Mouse (Mus musculus) forebrain, postnatal 0 days (tissue): Measurements from ENCODE around the gene Itpr1. TPM values are rescaled to one million over a fixed set of nuclear protein-coding genes. Genes with fewer than 3 reads are reported as not detected.

Source experiments
- ATAC-seq: fragments of 200-750 bp; cut with Nextera tagmentation; 2 replicates; pipeline ENCODE4 v1.8.0; 2017; ENCODE audit warnings: mild to moderate bottlenecking, moderate library complexity
- DNase-seq: peaks from one replicate; pipeline ENCODE4 v3.0.0-alpha.2; 2015
- H3K27ac ChIP-seq: fragments of 300-500 bp; sonication (generic); 2 replicates; pipeline ENCODE4 v1.5.1; 2014; ENCODE audit warnings: low read depth, mild to moderate bottlenecking, antibody characterized with exemption, low read length, moderate library complexity, mixed read lengths
- H3K27me3 ChIP-seq: fragments of 300-500 bp; sonication (generic); 2 replicates; pipeline ENCODE4 v1.6.1; 2014; ENCODE audit warnings: mild to moderate bottlenecking, low read length, mixed read lengths; ENCODE audit not compliant: insufficient read depth
- H3K36me3 ChIP-seq: fragments of 300-500 bp; sonication (generic); 2 replicates; pipeline ENCODE4 v1.6.1; 2014; ENCODE audit warnings: mild to moderate bottlenecking, moderate library complexity; ENCODE audit not compliant: insufficient read depth
- H3K4me1 ChIP-seq: fragments of 300-500 bp; sonication (generic); 2 replicates; pipeline ENCODE4 v1.6.1; 2014; ENCODE audit warnings: antibody characterized with exemption; ENCODE audit not compliant: insufficient read depth
- H3K4me2 ChIP-seq: fragments of 300-500 bp; sonication (generic); 2 replicates; pipeline ENCODE4 v1.6.1; 2014; ENCODE audit warnings: low read depth, mild to moderate bottlenecking, moderate library complexity
- H3K4me3 ChIP-seq: fragments of 300-500 bp; sonication (generic); 2 replicates; pipeline ENCODE4 v1.5.1; 2014; ENCODE audit warnings: low read depth, low read length, mixed read lengths
- H3K9ac ChIP-seq: fragments of 300-500 bp; sonication (generic); 2 replicates; pipeline ENCODE4 v1.6.1; 2014; ENCODE audit warnings: mild to moderate bottlenecking
- H3K9me3 ChIP-seq: fragments of 300-500 bp; sonication (generic); 2 replicates; pipeline ENCODE4 v1.6.1; 2016; ENCODE audit warnings: low read length
- CTCF ChIP-seq: sonication (generic); IDR thresholded peaks from 2 replicates; pipeline ENCODE4 v1.5.1; 2016; ENCODE audit warnings: antibody characterized with exemption, control low read depth, low read depth
- WGBS: fragments of 180-500 bp; shearing (Covaris S2); extraction: QIAGEN DNeasy Blood & Tissue Kit; methylation state at CpG from one replicate; pipeline ENCODE4 v1.1.7; 2014; 5-methylcytosine and 5-hydroxymethylcytosine counted together
- polyA plus RNA-seq: library from polyadenylated mRNA; unstranded; fragments of >200 nt; fragmentation: Nextera tagmentation; extraction: Ambion mirVana; gene quantifications from 2 replicates; pipeline ENCODE4 v1.2.1, GENCODE M21; 2015
- total RNA-seq: library from RNA; depleted of rRNA; stranded (reverse); fragments of >200 nt; gene quantifications from 2 replicates; pipeline ENCODE4 v1.2.3, GENCODE M21; 2014

Gene Itpr1
- total and polyA plus RNA-seq, 2 experiments from 2014 or later = 5.5 to 39.6 TPM

DNA sequence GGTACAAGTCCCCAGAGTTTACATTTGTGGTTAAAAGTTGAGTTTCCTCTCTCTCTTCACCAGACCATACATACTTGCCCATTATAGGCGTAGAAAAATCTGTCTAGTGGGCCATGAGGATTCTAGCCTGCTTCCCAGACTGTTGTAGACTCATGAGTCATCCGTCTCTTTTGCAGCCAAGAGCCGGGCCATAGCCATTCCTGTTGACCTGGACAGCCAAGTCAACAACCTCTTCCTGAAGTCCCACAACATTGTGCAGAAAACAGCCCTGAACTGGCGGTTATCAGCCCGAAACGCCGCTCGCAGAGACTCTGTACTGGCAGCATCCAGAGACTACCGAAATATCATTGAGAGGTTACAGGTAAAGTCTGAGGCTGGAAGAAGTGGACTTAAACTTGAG lies 200.7 kb downstream of the Itpr1 start:
- no peak overlapping the region for H3K4me2 ChIP-seq
- ATAC-seq = no peak
- no peaks in the 10 kb centered on the region for H3K27me3 ChIP-seq
- H3K36me3 ChIP-seq = peaks cover 15% of the 10 kb centered on the region
- DNase-seq = no peak
- H3K4me3 ChIP-seq = no peak overlapping the region
- no peak for TF ChIP-seq CTCF
- H3K4me1 ChIP-seq = no peaks in the 10 kb centered on the region
- 95% methylated on average over 9 of the region's 9 CpGs for WGBS
- no peaks in the 10 kb centered on the region for H3K9me3 ChIP-seq
- no peak overlapping the region for H3K27ac ChIP-seq
- no peak overlapping the region for H3K9ac ChIP-seq

DNA sequence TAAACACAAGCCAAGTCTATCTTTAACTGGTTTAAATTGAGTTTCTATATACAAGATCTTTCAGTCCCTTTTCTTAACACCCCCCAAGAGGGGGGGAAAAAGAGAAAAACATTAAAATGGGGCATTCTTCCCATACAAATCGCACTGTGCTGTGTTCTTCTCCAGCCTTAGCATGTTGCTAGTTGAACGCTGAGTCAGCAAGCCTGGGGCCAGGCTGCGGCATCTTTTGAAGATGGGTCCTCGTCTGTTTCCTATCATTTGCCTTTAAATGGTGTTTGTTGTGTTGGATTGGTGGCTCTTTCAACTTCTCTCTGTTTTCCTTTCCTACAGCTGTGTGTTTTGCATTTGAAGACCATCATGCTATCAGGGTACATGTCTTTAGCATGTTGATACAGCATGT lies 203.0 kb downstream of the Itpr1 start:
- 91% methylated on average over 4 of the region's 4 CpGs for WGBS
- no peak for TF ChIP-seq CTCF
- no peak for DNase-seq

DNA sequence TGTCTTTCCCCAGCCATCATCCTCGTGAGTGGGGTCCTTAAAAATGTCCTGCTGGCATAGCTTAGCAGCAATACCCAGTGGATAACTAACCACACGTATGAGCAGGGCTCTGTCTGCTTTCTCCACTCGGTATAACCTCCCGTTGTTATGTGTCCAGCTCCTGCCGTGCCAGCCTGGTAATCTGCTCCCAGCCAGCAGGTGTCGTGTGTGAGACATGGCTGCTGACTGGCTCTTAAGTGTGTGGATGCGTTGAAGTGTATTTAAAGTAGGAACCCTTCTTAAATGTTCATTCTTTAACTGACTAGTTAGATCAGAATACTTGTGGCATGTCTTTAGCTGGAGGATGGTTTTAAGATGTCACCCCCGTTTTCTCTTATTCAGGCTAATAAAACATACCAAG lies 204.6 kb downstream of the Itpr1 start:
- Histone ChIP-seq H3K27me3 (no peaks in the 10 kb centered on the region), H3K4me1 (no peaks in the 10 kb centered on the region), H3K36me3 (peaks cover 20% of the 10 kb centered on the region), H3K4me3 (no peak overlapping the region), H3K9me3 (no peaks in the 10 kb centered on the region), H3K27ac (no peak overlapping the region), H3K4me2 (no peak overlapping the region; the same call in 1 of the 2 replicates), H3K9ac (no peak overlapping the region)
- ATAC-seq (peak; percentile 93), DNase-seq (peak; percentile 85)
- WGBS = 27% methylated on average over 8 of the region's 8 CpGs
- peak; percentile 98 for TF ChIP-seq CTCF

More for the DNA sequence above, 203.0 kb downstream of the Itpr1 start:
- Histone ChIP-seq H3K9ac (no peak overlapping the region), H3K9me3 (no peaks in the 10 kb centered on the region), H3K36me3 (peaks cover 23% of the 10 kb centered on the region), H3K4me1 (no peaks in the 10 kb centered on the region), H3K4me3 (no peak overlapping the region), H3K27me3 (no peaks in the 10 kb centered on the region), H3K27ac (no peak overlapping the region), H3K4me2 (no peak overlapping the region)
- no peak for ATAC-seq

DNA sequence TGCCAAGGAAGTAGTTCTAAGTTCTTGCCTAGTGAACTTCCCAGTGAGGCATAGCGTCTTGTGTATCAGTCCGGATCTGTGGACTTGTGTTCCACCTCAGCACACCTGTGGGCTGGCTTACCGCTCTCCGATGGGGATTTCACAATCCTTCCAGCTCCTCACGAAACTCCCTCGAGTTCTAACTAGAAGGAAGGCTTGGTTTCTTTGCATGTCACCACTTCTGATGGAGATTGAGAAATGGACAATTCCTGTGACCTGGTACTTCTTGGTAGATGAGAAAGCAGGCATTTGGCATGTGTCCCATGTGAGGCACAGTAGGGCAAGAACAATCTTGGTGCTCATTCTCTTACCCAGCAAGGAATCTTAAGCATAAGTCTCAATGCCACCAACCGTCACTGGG lies 205.3 kb downstream of the Itpr1 start:
- no peak overlapping the region for H3K27ac ChIP-seq
- WGBS = 93% methylated on average over 7 of the region's 7 CpGs
- peaks cover 20% of the 10 kb centered on the region for H3K36me3 ChIP-seq
- H3K27me3 ChIP-seq = no peaks in the 10 kb centered on the region
- no peak overlapping the region for H3K4me2 ChIP-seq
- no peak for TF ChIP-seq CTCF
- H3K9me3 ChIP-seq = no peaks in the 10 kb centered on the region
- DNase-seq (no peak), ATAC-seq (no peak)
- no peak overlapping the region for H3K9ac ChIP-seq
- no peak overlapping the region for H3K4me3 ChIP-seq
- H3K4me1 ChIP-seq = no peaks in the 10 kb centered on the region

DNA sequence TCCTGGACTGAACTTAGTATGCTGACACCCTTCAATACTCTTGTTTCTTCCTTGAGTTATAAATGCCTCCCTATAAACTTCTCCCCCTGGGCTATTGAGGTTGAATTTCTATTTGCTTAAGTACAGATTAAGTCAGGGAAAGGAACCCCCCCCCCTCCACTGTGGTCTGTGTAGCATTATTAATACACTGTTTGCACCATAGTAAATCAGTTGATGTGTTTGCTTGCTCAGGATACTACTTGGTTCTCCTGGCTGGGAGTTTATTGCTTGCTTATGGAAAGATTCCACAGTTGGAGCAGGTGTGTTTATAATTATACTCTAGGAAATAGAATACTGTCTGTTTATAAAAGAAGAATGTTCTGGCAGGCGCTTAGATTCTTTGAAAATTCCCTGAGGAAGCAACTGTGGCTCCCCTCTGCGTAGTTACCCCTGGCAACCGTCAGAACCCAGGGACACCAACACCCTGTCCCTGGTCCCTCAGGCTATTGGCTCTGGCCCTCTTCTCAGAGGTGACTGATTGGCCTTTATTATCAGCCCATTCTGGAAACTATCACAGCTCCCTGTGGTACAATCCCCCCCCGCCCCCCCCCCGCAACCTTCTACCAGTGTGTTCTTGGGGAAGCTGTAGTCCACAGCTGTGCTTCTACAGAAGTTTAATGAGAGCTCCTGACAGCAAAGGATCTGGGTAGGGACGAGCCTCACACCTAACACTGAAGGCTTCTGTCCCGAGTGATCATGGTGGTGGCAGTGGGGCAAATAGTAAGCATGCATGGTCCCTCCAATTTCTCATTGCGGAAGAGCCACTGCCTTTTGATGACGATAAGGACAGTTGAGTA lies 212.1 kb downstream of the Itpr1 start:
- H3K4me3 ChIP-seq = no peak overlapping the region
- no peaks in the 10 kb centered on the region for H3K27me3 ChIP-seq
- no peak overlapping the region for H3K9ac ChIP-seq
- no peak for TF ChIP-seq CTCF
- WGBS = 58% methylated on average over 9 of the region's 9 CpGs
- no peaks in the 10 kb centered on the region for H3K9me3 ChIP-seq
- ATAC-seq (no peak), DNase-seq (no peak)
- H3K4me2 ChIP-seq = no peak overlapping the region
- H3K27ac ChIP-seq = no peak overlapping the region
- 0 out of 2 replicates have a peak, but pooled peaks cover 2% of the 10 kb centered on the region for H3K36me3 ChIP-seq
- H3K4me1 ChIP-seq = no peaks in the 10 kb centered on the region

DNA sequence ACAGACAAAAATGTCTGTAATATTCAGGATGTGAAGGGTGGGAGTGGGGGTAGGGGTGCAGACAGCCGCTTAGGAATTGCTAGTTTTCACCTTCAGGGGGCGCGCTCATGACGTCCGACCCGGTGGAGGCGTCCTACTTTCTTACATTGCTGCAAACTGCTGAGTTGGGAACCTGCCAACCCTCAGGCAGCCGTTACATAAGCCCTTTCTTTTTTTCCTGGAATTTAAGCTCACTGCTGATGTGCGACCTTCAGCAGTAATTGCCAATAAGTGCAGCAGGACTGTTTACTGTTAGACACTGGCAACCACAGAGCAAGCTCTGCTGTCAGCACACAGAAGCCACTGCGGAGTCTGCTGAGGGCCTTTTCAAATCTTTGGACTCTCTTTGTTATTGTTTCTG lies 213.9 kb downstream of the Itpr1 start:
- DNase-seq (peak; percentile 88), ATAC-seq (peak; percentile 93)
- no peaks in the 10 kb centered on the region for H3K4me1 ChIP-seq
- H3K4me3 ChIP-seq = no peak overlapping the region
- TF ChIP-seq CTCF = peak; percentile 79
- 3% methylated on average over 10 of the region's 10 CpGs for WGBS
- H3K9me3 ChIP-seq = no peaks in the 10 kb centered on the region
- H3K27me3 ChIP-seq = no peaks in the 10 kb centered on the region
- H3K9ac ChIP-seq = no peak overlapping the region
- no peaks in the 10 kb centered on the region for H3K36me3 ChIP-seq
- no peak overlapping the region for H3K27ac ChIP-seq
- H3K4me2 ChIP-seq = no peak overlapping the region; the same call in 1 of the 2 replicates

DNA sequence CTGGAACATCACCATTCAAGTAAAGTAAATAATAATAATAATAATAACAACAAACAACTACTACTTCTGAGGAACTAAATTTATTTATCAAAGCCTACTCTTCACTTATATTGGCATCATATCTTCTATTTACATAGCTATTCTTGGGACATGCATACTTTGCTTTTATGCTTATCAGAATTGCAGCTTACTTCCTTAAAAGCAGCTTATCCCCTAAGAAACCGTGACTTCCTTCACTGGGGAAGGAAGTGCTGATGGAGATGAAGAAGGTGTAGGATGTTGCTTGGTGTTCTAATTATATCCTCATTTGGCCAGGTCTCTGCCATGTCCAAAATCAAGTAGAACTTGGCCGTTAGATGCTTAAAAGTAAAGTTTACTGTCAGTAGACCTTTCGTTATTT lies 215.5 kb downstream of the Itpr1 start:
- H3K27ac ChIP-seq = no peak overlapping the region
- no peak overlapping the region for H3K4me3 ChIP-seq
- DNase-seq = no peak
- no peak overlapping the region for H3K4me2 ChIP-seq
- H3K36me3 ChIP-seq = no peaks in the 10 kb centered on the region
- H3K9ac ChIP-seq = no peak overlapping the region
- H3K4me1 ChIP-seq = no peaks in the 10 kb centered on the region
- ATAC-seq = no peak
- H3K27me3 ChIP-seq = no peaks in the 10 kb centered on the region
- no peak for TF ChIP-seq CTCF
- WGBS = 91% methylated on average over 3 of the region's 3 CpGs
- H3K9me3 ChIP-seq = no peaks in the 10 kb centered on the region
